Mouse (Mus musculus) gastrocnemius, postnatal 4 days (tissue): ENCODE results near the gene Mospd1. TPM values are rescaled to one million over a fixed set of nuclear protein-coding genes. Genes with fewer than 3 reads are reported as not detected.

Experiments
- DNase-seq, 2 experiments: peaks; one replicate each; pipeline ENCODE4 v3.0.0; 2021 to 2022; ENCODE audit warnings: low spot score in 2 of 2, mixed read lengths in 2 of 2
- long read RNA-seq, 2 experiments: library from polyadenylated mRNA; stranded (forward); transcript quantifications; one replicate each; pipeline ENCODE4 v2.0.0; 2021
- total RNA-seq, 2 experiments: library from RNA; stranded (reverse); gene quantifications; 2 replicates each; pipeline ENCODE4 v1.2.3; 2021

The Mospd1 gene
- 10 to 100 TPM; 68.7 to 86.5 TPM for total RNA-seq
- long read RNA-seq, experiment 1, transcript Mospd1-202 (6 exons, 1,773 nt): major isoform, 127 of 175 reads
- long read RNA-seq, experiment 1, transcript Mospd1-201 (6 exons, 1,763 nt): minor isoform, 7 of 175 reads
- long read RNA-seq, experiment 1, partial matches to known transcripts: 5 of 175 reads
- long read RNA-seq, experiment 1, other reads (novel, unspliced or antisense): 36 of 175 reads
- long read RNA-seq, experiment 2, transcript Mospd1-202 (6 exons, 1,773 nt): major isoform, 133 of 165 reads
- long read RNA-seq, experiment 2, transcript Mospd1-201 (6 exons, 1,763 nt): minor isoform, 5 of 165 reads
- long read RNA-seq, experiment 2, partial matches to known transcripts: 3 of 165 reads
- long read RNA-seq, experiment 2, other reads (novel, unspliced or antisense): 24 of 165 reads

- peak; percentile 73 to 86 for DNase-seq
These were observed at the start of gene Mospd1 for GRCm38 (mm10) chrX:53370366-53370740. Gene Mospd1, minus strand, starts transcription at chrX:53370502.

- no peak for DNase-seq
These were observed 16.1 kb upstream of the Mospd1 start for GRCm38 (mm10) chrX:53386362-53386761.

GRCm38 (mm10) chrX:53383122-53383521 is 12.8 kb upstream of the Mospd1 start:
- DNase-seq: no peak

GRCm38 (mm10) chrX:53369534-53370365 is 552 bp downstream of the Mospd1 start:
- peak; percentile 13 to 16 for DNase-seq

GRCm38 (mm10) chrX:53364668-53365383 is 5.5 kb downstream of the Mospd1 start:
- no peak for DNase-seq

- DNase-seq: no peak
These were observed 21.9 kb downstream of the Mospd1 start for GRCm38 (mm10) chrX:53348374-53348773.

GRCm38 (mm10) chrX:53341531-53341930 is 28.8 kb downstream of the Mospd1 start:
- peak in 1 of 2 experiments; percentile 31 for DNase-seq

- DNase-seq: no peak
These were observed 32.9 kb downstream of the Mospd1 start for GRCm38 (mm10) chrX:53337355-53337754.

- no peak for DNase-seq
These were observed 39.9 kb downstream of the Mospd1 start for GRCm38 (mm10) chrX:53330396-53330795.

- DNase-seq: no peak
These were observed 49.2 kb downstream of the Mospd1 start for GRCm38 (mm10) chrX:53321111-53321510.

- no peak for DNase-seq
These were observed 49.7 kb downstream of the Mospd1 start for GRCm38 (mm10) chrX:53320564-53320963.

Other genes starting within 250 kb of the Mospd1 start
- gene Plac1, start 130.4 kb downstream of the Mospd1 start, total RNA-seq: 1 to 10 TPM; 1.1 to 1.4 TPM
- gene Fam122b, start 100.7 kb downstream of the Mospd1 start, total RNA-seq: 10 to 100 TPM; 15.6 to 24.5 TPM
- not detected for gene Fam122c, start 97.1 kb downstream of the Mospd1 start, total RNA-seq
- not detected for gene Etd, start 64.4 kb upstream of the Mospd1 start, total RNA-seq
- gene Rtl8c, start 237.5 kb upstream of the Mospd1 start, total RNA-seq: 10 to 100 TPM; 20.6 to 22.4 TPM
- not detected for gene Gm14597, start 238.5 kb upstream of the Mospd1 start, total RNA-seq